Mouse (Mus musculus) embryonic facial prominence, embryonic 15.5 days (tissue): Measurements from ENCODE around the gene Wipi2. TPM values are rescaled to one million over a fixed set of nuclear protein-coding genes. Genes with fewer than 3 reads are reported as not detected.

Source experiments
- ATAC-seq: fragments of 200-750 bp; cut with Nextera tagmentation; 2 replicates; pipeline ENCODE4 v1.8.0; 2017; ENCODE audit warnings: low read depth, moderate TSS enrichment; ENCODE audit not compliant: insufficient number of reproducible peaks, low FRiP score, low TSS enrichment
- H3K27ac ChIP-seq: fragments of 300-500 bp; sonication (generic); replicated peaks from 2 replicates; pipeline ENCODE4 v1.5.1; 2015; ENCODE audit warnings: mild to moderate bottlenecking, inconsistent platforms
- H3K27me3 ChIP-seq: fragments of 300-500 bp; sonication (generic); 2 replicates; pipeline ENCODE4 v1.6.1; 2015; ENCODE audit warnings: inconsistent platforms
- H3K36me3 ChIP-seq: fragments of 300-500 bp; sonication (generic); 2 replicates; pipeline ENCODE4 v1.6.1; 2015; ENCODE audit warnings: mild to moderate bottlenecking, inconsistent platforms
- H3K4me1 ChIP-seq: fragments of 300-500 bp; sonication (generic); 2 replicates; pipeline ENCODE4 v1.6.1; 2015; ENCODE audit warnings: inconsistent platforms
- H3K4me2 ChIP-seq: fragments of 300-500 bp; sonication (generic); replicated peaks from 2 replicates; pipeline ENCODE4 v1.6.1; 2015; ENCODE audit warnings: mild to moderate bottlenecking, inconsistent platforms
- H3K4me3 ChIP-seq: fragments of 300-500 bp; sonication (generic); replicated peaks from 2 replicates; pipeline ENCODE4 v1.5.1; 2015; ENCODE audit warnings: mild to moderate bottlenecking, inconsistent platforms
- H3K9ac ChIP-seq: fragments of 300-500 bp; sonication (generic); 2 replicates; pipeline ENCODE4 v1.6.1; 2015; ENCODE audit warnings: inconsistent platforms
- H3K9me3 ChIP-seq: fragments of 300-500 bp; sonication (generic); replicated peaks from 2 replicates; pipeline ENCODE4 v1.6.1; 2016; ENCODE audit warnings: inconsistent platforms
- WGBS: fragments of 180-500 bp; shearing (Covaris S2); methylation state at CpG from one replicate; pipeline ENCODE4 v1.1.7; 2015; 5-methylcytosine and 5-hydroxymethylcytosine counted together
- polyA plus RNA-seq: library from polyadenylated mRNA; unstranded; fragments of >200 nt; fragmentation: Nextera tagmentation; extraction: Ambion mirVana; gene quantifications from 2 replicates; pipeline ENCODE4 v1.2.1, GENCODE M21; 2015

Gene Wipi2
- polyA plus RNA-seq, 1 experiment from 2014 or later = 47.8 TPM

GRCm38 (mm10) chr5:142709436-142709835, 81.9 kb downstream of the Wipi2 start:
- Histone ChIP-seq H3K4me1 (no peaks in the 10 kb centered on the region), H3K4me2 (no peak overlapping the region), H3K4me3 (no peak overlapping the region), H3K36me3 (0 out of 2 replicates have a peak, but pooled peaks cover 3% of the 10 kb centered on the region), H3K27me3 (no peaks in the 10 kb centered on the region), H3K27ac (no peak overlapping the region), H3K9me3 (no peaks in the 10 kb centered on the region), H3K9ac (no peak overlapping the region)
- 79% methylated on average over 7 of the region's 7 CpGs for WGBS
- ATAC-seq = no peak

DNA sequence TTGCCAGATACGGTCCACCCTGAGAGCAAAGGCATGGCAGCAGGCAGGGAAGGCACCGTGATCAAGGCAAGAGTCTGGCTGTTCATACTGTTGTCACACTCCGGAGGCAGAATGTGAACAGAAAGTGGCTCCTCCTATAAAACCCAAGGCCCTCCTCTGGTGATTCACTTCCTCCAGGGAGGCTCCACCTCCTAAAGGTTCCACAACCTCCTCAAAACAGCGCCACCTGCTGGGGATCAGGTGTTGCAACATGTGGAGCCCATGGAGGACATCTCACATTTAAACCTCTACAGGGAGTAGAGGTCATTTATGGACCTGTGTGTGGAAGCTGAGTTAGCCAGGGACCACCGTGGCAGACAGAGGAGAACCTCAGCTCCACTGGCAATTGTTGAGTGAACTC, 84.9 kb downstream of the Wipi2 start:
- ATAC-seq = no peak

GRCm38 (mm10) chr5:142713966-142714365, 86.5 kb downstream of the Wipi2 start:
- Histone ChIP-seq H3K27me3 (no peaks in the 10 kb centered on the region), H3K36me3 (0 out of 2 replicates have a peak, but pooled peaks cover 3% of the 10 kb centered on the region), H3K4me1 (no peaks in the 10 kb centered on the region), H3K4me3 (no peak overlapping the region), H3K4me2 (no peak overlapping the region), H3K9ac (no peak overlapping the region), H3K9me3 (no peaks in the 10 kb centered on the region), H3K27ac (no peak overlapping the region)
- 87% methylated on average over 10 of the region's 10 CpGs for WGBS
- ATAC-seq = no peak

More for the DNA sequence above, 84.9 kb downstream of the Wipi2 start:
- Histone ChIP-seq H3K4me2 (no peak overlapping the region), H3K27me3 (no peaks in the 10 kb centered on the region), H3K9me3 (no peaks in the 10 kb centered on the region), H3K4me1 (no peaks in the 10 kb centered on the region), H3K27ac (no peak overlapping the region), H3K4me3 (no peak overlapping the region), H3K9ac (no peak overlapping the region), H3K36me3 (0 out of 2 replicates have a peak, but pooled peaks cover 3% of the 10 kb centered on the region)
- WGBS = 83% methylated on average over 5 of the region's 5 CpGs

GRCm38 (mm10) chr5:142715059-142715458, 87.6 kb downstream of the Wipi2 start:
- no peak overlapping the region for H3K9ac ChIP-seq
- ATAC-seq = no peak
- H3K27ac ChIP-seq = no peak overlapping the region
- no peaks in the 10 kb centered on the region for H3K4me1 ChIP-seq
- 0 out of 2 replicates have a peak, but pooled peaks cover 3% of the 10 kb centered on the region for H3K36me3 ChIP-seq
- H3K9me3 ChIP-seq = no peaks in the 10 kb centered on the region
- WGBS = 80% methylated on average over 9 of the region's 9 CpGs
- no peak overlapping the region for H3K4me2 ChIP-seq
- H3K27me3 ChIP-seq = no peaks in the 10 kb centered on the region
- H3K4me3 ChIP-seq = no peak overlapping the region

DNA sequence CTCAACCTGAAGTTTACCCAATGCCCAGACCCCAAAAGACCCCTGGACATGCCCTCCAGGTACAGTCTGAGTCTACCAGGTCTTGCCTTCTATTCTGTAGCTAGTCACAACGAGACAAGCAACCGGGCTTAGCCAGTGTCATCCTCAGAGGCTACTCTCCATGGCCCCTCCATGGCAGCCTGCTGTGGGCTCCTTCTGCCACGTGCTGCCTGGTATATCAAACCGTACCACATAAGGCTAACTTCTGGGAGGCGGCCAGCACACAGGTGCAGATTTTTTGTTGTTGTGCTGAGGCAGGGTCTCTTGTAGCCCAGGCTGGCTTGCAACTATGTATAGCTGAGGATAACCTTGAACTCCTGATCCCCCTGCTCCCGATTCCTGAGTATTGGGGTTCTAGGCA, 88.6 kb downstream of the Wipi2 start:
- Histone ChIP-seq H3K4me1 (no peaks in the 10 kb centered on the region), H3K36me3 (0 out of 2 replicates have a peak, but pooled peaks cover 3% of the 10 kb centered on the region), H3K4me2 (no peak overlapping the region), H3K9me3 (no peaks in the 10 kb centered on the region), H3K27ac (no peak overlapping the region), H3K9ac (no peak overlapping the region), H3K4me3 (no peak overlapping the region), H3K27me3 (no peaks in the 10 kb centered on the region)
- no peak for ATAC-seq
- 75% methylated on average over 6 of the region's 6 CpGs for WGBS

DNA sequence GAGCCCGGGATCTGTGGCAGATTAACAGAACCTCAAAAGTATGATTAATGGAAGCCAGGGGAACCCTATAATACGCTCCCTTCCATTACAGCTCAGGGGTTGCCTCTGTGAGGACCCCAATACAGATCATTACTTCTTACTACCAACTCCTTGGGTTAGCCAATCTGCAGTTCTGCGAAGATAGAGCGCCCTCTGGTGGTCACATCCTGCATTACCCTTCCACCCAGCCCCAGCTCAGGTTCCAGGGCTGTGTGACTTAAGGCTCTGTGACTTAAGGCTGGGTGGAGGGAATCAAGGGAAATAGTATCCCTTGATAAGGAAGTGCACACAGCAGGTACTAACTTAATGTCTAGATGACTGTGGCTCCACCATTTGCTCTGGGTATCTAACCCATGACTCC, 90.5 kb downstream of the Wipi2 start:
- no peak for ATAC-seq
- no peak overlapping the region for H3K4me3 ChIP-seq
- WGBS = 24% methylated on average over 4 of the region's 4 CpGs
- no peaks in the 10 kb centered on the region for H3K27me3 ChIP-seq
- no peak overlapping the region for H3K27ac ChIP-seq
- no peak overlapping the region for H3K4me2 ChIP-seq
- H3K36me3 ChIP-seq = no peaks in the 10 kb centered on the region
- H3K9me3 ChIP-seq = no peaks in the 10 kb centered on the region
- no peaks in the 10 kb centered on the region for H3K4me1 ChIP-seq
- no peak overlapping the region for H3K9ac ChIP-seq

DNA sequence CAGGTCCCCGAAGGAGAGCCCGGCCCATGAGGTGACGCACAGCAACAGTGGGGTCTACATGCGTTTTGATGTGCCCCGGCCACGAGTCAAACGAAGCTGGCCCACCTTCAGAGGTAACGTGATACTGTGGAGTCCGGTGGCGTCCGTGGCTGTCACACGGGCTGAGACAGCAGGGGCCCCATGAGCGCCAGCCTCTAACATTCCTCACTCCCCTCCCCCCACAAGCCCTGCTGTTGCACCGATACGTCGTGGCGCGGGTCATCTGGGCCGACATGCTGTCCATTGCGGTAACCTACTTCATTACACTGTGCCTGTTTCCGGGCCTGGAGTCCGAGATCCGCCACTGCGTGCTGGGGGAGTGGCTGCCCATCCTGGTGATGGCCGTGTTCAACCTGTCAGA, 91.0 kb downstream of the Wipi2 start:
- no peak overlapping the region for H3K4me3 ChIP-seq
- no peaks in the 10 kb centered on the region for H3K9me3 ChIP-seq
- no peaks in the 10 kb centered on the region for H3K36me3 ChIP-seq
- no peaks in the 10 kb centered on the region for H3K27me3 ChIP-seq
- H3K4me2 ChIP-seq = no peak overlapping the region
- ATAC-seq = no peak
- 49% methylated on average over 25 of the region's 25 CpGs for WGBS
- no peak overlapping the region for H3K9ac ChIP-seq
- H3K4me1 ChIP-seq = no peaks in the 10 kb centered on the region
- H3K27ac ChIP-seq = no peak overlapping the region

GRCm38 (mm10) chr5:142719897-142720296, 92.4 kb downstream of the Wipi2 start:
- ATAC-seq = no peak
- H3K9ac ChIP-seq = no peak overlapping the region
- no peaks in the 10 kb centered on the region for H3K9me3 ChIP-seq
- no peak overlapping the region for H3K4me2 ChIP-seq
- peaks cover 8% of the 10 kb centered on the region for H3K4me1 ChIP-seq
- no peaks in the 10 kb centered on the region for H3K36me3 ChIP-seq
- no peak overlapping the region for H3K4me3 ChIP-seq
- no peaks in the 10 kb centered on the region for H3K27me3 ChIP-seq
- WGBS = 83% methylated on average over 13 of the region's 13 CpGs
- no peak overlapping the region for H3K27ac ChIP-seq

Other genes starting within 250 kb of the Wipi2 start
- 6.5 and 6.6 TPM in 2 replicates for gene Foxk1, start 226.2 kb upstream of the Wipi2 start, polyA plus RNA-seq
- gene Ap5z1, start 163.8 kb upstream of the Wipi2 start, polyA plus RNA-seq = 9.9 and 11.8 TPM in 2 replicates
- gene Papolb, start 97.6 kb upstream of the Wipi2 start, polyA plus RNA-seq = 0.05 and 0.13 TPM in 2 replicates
- 6.9 and 7.9 TPM in 2 replicates for gene Radil, start 76.6 kb upstream of the Wipi2 start, polyA plus RNA-seq
- 4.1 and 4.6 TPM in 2 replicates for gene Mmd2, start 18.9 kb upstream of the Wipi2 start, polyA plus RNA-seq
- 6.1 and 7.1 TPM in 2 replicates for gene Slc29a4, start 64.8 kb downstream of the Wipi2 start, polyA plus RNA-seq
- 39.1 and 43.4 TPM in 2 replicates for gene Tnrc18, start 190.0 kb downstream of the Wipi2 start, polyA plus RNA-seq